Mouse (Mus musculus): ENCODE data around the gene Arid3c. TPM values are rescaled to one million over a fixed set of nuclear protein-coding genes. Genes with fewer than 3 reads are reported as not detected.
"Not testable (repeated sequence)": the region's sequence is repeated elsewhere in the genome, so short reads cannot be mapped to it uniquely, and the experiment has no call there.

The Arid3c gene
- polyA plus RNA-seq, 1 experiment, result 0.57 TPM

- peak; percentile 69 for TF ChIP-seq CTCF (IDR thresholded peaks at IDR 0.05; ENCODE audit: borderline replicate concordance, extremely low read depth, insufficient read depth, insufficient read length)
- peak; percentile 88 for DNase-seq (ENCODE audit: low read depth)
Observed at GRCm38 (mm10) chr4:41696930-41697841, 33.8 kb downstream of the Arid3c start, which contains the start of gene Cntfr. Gene Cntfr (minus strand): TSS chr4:41697089.

GRCm38 (mm10) chr4:41696452-41696851 lies 34.5 kb downstream of the Arid3c start:
- not testable (repeated sequence) for DNase-seq (ENCODE audit: low read depth)

- not testable (repeated sequence) for DNase-seq (ENCODE audit: low read depth)
Observed at GRCm38 (mm10) chr4:41695800-41696199, 35.1 kb downstream of the Arid3c start.

DNA sequence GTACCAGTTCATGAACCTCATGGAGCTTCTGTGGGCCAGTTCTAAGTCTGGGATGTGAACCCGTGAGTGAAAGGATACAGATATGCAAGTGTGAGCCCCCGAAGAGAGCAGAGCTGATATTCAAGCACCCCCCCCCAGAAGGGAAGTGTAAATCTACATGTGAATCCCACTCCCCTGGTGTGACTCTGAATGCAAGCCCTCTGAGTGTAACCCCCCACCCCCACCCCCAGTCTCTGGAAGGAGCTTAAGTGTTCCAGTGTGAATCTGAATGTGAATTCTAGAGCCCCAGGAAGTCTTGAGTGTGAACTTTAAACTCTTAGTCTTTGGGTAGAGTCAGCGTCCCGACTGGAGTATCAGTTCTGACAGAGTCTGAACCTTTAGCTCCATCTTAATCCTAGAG lies 37.4 kb downstream of the Arid3c start:
- DNase-seq (ENCODE audit: low read depth), result not testable (repeated sequence)

DNA sequence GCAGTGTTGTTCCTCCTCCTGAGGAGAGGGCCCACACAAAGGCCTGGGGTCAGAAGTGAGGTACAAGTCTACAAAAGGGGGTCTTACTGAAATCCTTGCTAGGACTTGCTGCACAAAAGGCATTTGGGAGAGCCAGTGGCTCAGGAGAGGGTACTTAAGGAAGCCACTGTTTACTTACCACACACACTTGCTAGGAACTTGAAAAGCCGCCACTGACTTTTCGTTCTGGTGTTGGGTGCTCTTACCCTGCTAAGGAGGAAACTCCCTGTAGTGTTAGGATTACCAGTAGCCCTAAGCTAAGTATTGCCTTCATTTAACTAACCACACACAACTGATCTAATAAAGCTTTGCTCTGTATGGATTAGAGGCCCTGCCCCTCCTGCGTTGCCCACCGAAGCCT lies 40.9 kb downstream of the Arid3c start:
- not testable (repeated sequence) for DNase-seq (ENCODE audit: low read depth)

- DNase-seq (ENCODE audit: low read depth), result peak; percentile 74
Observed at GRCm38 (mm10) chr4:41688562-41688961, 42.4 kb downstream of the Arid3c start.

GRCm38 (mm10) chr4:41685882-41686492 lies 45.0 kb downstream of the Arid3c start:
- DNase-seq (ENCODE audit: low read depth), result peak; percentile 87

GRCm38 (mm10) chr4:41684931-41685453 lies 46.0 kb downstream of the Arid3c start:
- DNase-seq (ENCODE audit: low read depth), result peak; percentile 82

- DNase-seq (ENCODE audit: low read depth), result peak; percentile 76
Observed at GRCm38 (mm10) chr4:41684131-41684930, 46.6 kb downstream of the Arid3c start.

DNA sequence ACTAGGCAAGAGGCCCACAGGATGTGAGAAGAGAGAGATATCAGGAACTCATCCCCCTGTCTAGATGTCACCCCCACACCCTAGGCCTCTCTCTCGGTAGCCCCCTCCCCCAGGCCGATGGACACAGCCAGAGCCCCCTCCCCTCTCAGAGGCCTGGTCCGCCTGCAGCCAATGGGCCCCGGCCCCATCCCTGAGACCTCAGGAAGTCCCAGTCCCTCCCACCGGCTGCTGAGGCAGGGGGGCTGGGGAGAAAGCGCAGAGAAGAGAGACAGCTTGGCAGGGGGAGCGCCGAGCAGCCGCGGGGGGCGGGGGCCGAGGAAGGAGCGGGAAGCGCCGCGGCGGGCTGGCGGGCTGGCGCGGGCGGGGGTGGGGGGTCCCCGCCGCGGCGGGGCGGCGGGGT lies 47.6 kb downstream of the Arid3c start:
- peak; percentile 75 for DNase-seq (ENCODE audit: low read depth)

DNA sequence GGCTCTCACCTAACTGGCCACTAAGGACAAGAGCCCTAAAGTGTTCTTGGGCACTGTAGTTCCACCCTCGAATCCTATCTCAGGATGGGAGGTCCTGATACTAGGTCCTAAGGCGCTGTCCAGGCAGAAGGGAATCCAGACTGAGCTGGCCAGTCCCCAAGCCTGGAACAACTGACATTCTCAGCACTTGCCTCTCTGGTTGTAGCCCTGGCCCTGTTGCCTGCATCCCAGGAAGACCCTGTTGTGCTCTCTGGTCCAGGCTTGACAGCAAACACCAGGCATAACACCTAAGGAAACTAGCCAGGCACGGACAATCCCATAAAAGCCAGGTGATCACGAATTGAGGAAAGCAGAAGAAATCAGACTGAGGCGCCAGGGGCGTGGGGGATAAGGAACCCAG lies 48.2 kb downstream of the Arid3c start:
- TF ChIP-seq CTCF (IDR thresholded peaks at IDR 0.05; ENCODE audit: borderline replicate concordance, extremely low read depth, insufficient read depth, insufficient read length) (no peak), POLR2A (IDR thresholded peaks at IDR 0.05; ENCODE audit: borderline replicate concordance, extremely low read depth, insufficient read depth, insufficient read length, poor library complexity, severe bottlenecking) (no peak)
- no peak for DNase-seq (ENCODE audit: low read depth)

GRCm38 (mm10) chr4:41681947-41682346 lies 49.0 kb downstream of the Arid3c start:
- no peak for TF ChIP-seq CTCF (IDR thresholded peaks at IDR 0.05; ENCODE audit: borderline replicate concordance, extremely low read depth, insufficient read depth, insufficient read length)
- no peak for TF ChIP-seq POLR2A (IDR thresholded peaks at IDR 0.05; ENCODE audit: borderline replicate concordance, extremely low read depth, insufficient read depth, insufficient read length, poor library complexity, severe bottlenecking)
- peak; percentile 83 for DNase-seq (ENCODE audit: low read depth)

DNA sequence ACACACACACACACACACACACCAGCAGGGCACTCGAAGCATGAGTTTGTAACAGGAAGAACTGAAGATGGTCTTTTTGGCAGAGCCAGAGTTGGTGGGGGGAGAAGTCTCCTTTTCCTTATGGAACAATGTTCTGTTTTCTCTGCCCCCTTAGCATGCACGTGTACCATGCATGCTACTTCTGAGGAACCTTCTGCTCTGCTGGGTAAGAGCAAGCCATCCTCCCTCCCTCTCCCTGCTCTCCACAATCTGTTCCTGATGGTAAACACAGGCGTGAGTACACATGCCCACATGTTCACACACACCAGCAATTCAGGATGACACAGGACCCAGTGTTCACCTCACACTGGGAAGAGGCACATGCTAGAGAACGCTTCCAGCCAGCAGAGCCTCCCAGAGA lies 49.8 kb downstream of the Arid3c start:
- no peak for TF ChIP-seq POLR2A (IDR thresholded peaks at IDR 0.05; ENCODE audit: borderline replicate concordance, extremely low read depth, insufficient read depth, insufficient read length, poor library complexity, severe bottlenecking)
- TF ChIP-seq CTCF (IDR thresholded peaks at IDR 0.05; ENCODE audit: borderline replicate concordance, extremely low read depth, insufficient read depth, insufficient read length), result no peak
- peak; percentile 78 for DNase-seq (ENCODE audit: low read depth)

DNA sequence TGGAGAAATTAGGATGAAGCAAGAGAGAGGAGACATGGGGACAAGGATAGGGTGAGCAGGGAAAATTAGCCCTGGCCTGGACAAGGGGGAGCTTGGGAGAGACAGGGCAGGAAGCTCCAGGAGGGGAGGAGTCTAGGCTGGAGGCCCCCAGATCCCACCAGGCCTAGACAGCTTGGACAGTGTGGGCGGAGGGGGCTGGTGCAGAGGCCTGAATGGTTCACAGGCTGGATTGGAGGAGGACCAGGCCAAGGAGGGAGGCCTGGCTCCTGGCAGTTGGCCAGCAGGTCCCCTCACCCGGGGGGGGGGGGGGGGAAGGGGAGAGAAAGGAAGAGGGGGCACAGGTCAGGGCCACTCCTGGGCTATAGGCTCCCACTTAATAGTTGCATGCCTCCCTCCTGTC lies 51.7 kb downstream of the Arid3c start:
- peak; percentile 60 for DNase-seq (ENCODE audit: low read depth)
- TF ChIP-seq CTCF (IDR thresholded peaks at IDR 0.05; ENCODE audit: borderline replicate concordance, extremely low read depth, insufficient read depth, insufficient read length) (no peak), POLR2A (IDR thresholded peaks at IDR 0.05; ENCODE audit: borderline replicate concordance, extremely low read depth, insufficient read depth, insufficient read length, poor library complexity, severe bottlenecking) (no peak)
